25 mouse cellular contexts compared by ENCODE assay signal in the genomic region with DNA sequence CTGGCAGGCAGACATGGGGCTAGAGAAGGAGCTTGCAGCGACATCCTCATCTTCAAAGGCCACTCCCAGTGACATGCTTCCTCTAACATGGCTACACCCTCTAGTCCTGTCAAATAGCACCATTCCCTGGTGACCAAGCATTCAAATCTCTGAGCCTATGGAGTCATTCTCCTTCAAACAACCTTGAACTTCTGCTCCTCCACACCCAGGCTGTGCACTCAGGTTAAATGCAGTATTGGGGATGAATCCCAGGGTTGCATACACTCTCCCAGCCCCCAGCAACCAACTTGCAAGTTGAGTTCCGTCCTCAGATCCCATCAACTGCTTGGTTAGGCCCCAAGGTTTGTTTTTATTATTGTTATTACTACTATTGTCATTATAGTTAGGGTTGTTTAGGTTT.
"Had no signal": no experiment of that assay in that cellular context is flagged by ENCODE, and none has a peak within 500 bp of the region (broad histone marks: within the 10 kb centered on the region; RNA-seq: fewer than 3 reads in every experiment).

No protein-coding gene starts in this region.

- H3K27ac ChIP-seq: heart, adult 2 months; heart, embryonic 13.5 days; heart, embryonic 15.5 days; hindbrain, embryonic 13.5 days; kidney, embryonic 15.5 days; kidney, postnatal 0 days; left cerebral cortex, adult 2 months; limb, embryonic 10.5 days; limb, embryonic 12.5 days; liver, embryonic 13.5 days; liver, embryonic 15.5 days had no signal

- DNase-seq: gastrocnemius, postnatal 14 days; gastrocnemius, postnatal 36 days; heart, adult 11 months; heart, adult 2 months; heart, postnatal 14 days; heart, postnatal 36 days; kidney, adult 11 months; kidney, adult 2 months; kidney, adult 9 months; kidney, postnatal 14 days; kidney, postnatal 36 days; layer of hippocampus, adult 9-11 months; layer of hippocampus, postnatal 36 days; liver; liver, embryonic 13.5 days; liver, postnatal 0 days had no signal

- H3K27me3 ChIP-seq: heart, embryonic 13.5 days; heart, embryonic 15.5 days; hindbrain, embryonic 13.5 days; kidney, embryonic 15.5 days; limb, embryonic 12.5 days; liver, embryonic 15.5 days had no signal

- H3K4me3 ChIP-seq: heart, adult 2 months; heart, embryonic 13.5 days; heart, embryonic 15.5 days; hindbrain, embryonic 13.5 days; kidney, embryonic 15.5 days; left cerebral cortex, adult 2 months; limb, embryonic 10.5 days; limb, embryonic 12.5 days; liver, embryonic 13.5 days; liver, embryonic 15.5 days had no signal
